Mouse (Mus musculus) liver, embryonic 16.5 days (tissue): ENCODE measurements around the gene Gnl2. TPM values are rescaled to one million over a fixed set of nuclear protein-coding genes. Genes with fewer than 3 reads are reported as not detected.
A peak's percentile ranks its signal among the peaks of the same experiment; 100 is the strongest.

Experiments used
- ATAC-seq: fragments of 200-750 bp; cut with Nextera tagmentation; 2 replicates; pipeline ENCODE4 v1.8.0; 2017; ENCODE audit warnings: low read depth, mild to moderate bottlenecking, moderate number of reproducible peaks, moderate library complexity
- H3K27ac ChIP-seq: fragments of 300-500 bp; sonication (generic); 2 replicates; pipeline ENCODE4 v1.5.1; 2014; ENCODE audit warnings: mild to moderate bottlenecking, low read length
- H3K27me3 ChIP-seq: fragments of 300-500 bp; sonication (generic); 2 replicates; pipeline ENCODE4 v1.6.1; 2014; ENCODE audit warnings: low read depth, low read length, mixed read lengths; ENCODE audit not compliant: control insufficient read depth, insufficient read depth
- H3K36me3 ChIP-seq: fragments of 300-500 bp; sonication (generic); 2 replicates; pipeline ENCODE4 v1.6.1; 2014; ENCODE audit warnings: mild to moderate bottlenecking; ENCODE audit not compliant: control insufficient read depth, insufficient read depth
- H3K4me1 ChIP-seq: fragments of 300-500 bp; sonication (generic); 2 replicates; pipeline ENCODE4 v1.6.1; 2014; ENCODE audit warnings: low read depth, low read length, mixed read lengths; ENCODE audit not compliant: control insufficient read depth
- H3K4me2 ChIP-seq: fragments of 300-500 bp; sonication (generic); 2 replicates; pipeline ENCODE4 v1.6.1; 2014; ENCODE audit warnings: low read depth, low read length, mixed read lengths
- H3K4me3 ChIP-seq: fragments of 300-500 bp; sonication (generic); 2 replicates; pipeline ENCODE4 v1.5.1; 2014; ENCODE audit warnings: low read depth, mild to moderate bottlenecking, low read length
- H3K9ac ChIP-seq: fragments of 300-500 bp; sonication (generic); 2 replicates; pipeline ENCODE4 v1.6.1; 2014; ENCODE audit warnings: low read depth, low read length
- H3K9me3 ChIP-seq: fragments of 300-500 bp; sonication (generic); replicated peaks from 2 replicates; pipeline ENCODE4 v1.6.1; 2016; ENCODE audit warnings: low read length; ENCODE audit not compliant: control insufficient read depth
- WGBS: fragments of 180-500 bp; shearing (Covaris S2); extraction: QIAGEN DNeasy Blood & Tissue Kit; methylation state at CpG from one replicate; pipeline ENCODE4 v1.1.7; 2014; ENCODE audit not compliant: insufficient replicate concordance; 5-methylcytosine and 5-hydroxymethylcytosine counted together
- polyA plus RNA-seq: library from polyadenylated mRNA; unstranded; fragments of >200 nt; fragmentation: Nextera tagmentation; extraction: Ambion mirVana; gene quantifications from 2 replicates; pipeline ENCODE4 v1.2.1, GENCODE M21; 2015

Gene Gnl2
- polyA plus RNA-seq, 1 experiment from 2014 or later, result 30.1 TPM

DNA sequence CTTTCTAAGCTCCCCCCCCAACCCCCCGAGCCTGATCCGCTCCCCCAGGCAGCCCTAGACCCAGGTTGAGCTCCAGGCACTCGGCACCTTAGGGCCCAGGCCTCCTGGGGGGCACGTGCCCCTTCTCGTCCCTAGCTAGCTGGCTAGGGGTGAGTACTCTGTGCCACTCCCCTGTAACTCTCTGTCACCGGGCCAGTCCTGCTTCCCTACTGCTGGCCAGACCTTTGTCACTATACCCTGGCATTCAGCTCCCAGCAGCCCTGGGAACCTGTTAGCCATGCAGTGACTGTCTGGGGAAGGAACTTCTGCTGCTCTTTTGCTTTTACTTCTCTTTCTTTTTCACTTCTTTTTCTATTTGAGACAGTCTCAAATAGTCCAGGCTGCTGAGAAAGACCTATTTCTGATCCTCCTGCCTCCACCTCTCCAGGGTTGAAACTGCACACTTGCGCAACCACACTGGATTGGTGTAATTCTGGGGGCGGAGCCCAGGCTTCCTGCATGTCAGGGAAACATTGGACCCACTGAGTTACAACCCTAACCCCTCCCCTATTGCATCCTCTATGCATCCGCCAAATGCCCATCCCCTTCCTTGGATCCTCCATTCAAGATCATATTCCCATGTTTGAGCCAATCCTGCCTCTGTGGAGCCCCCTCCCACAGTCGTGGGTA is 18.8 kb upstream of the Gnl2 start:
- no peaks in the 10 kb centered on the region for H3K27me3 ChIP-seq
- no peak overlapping the region for H3K4me3 ChIP-seq
- 44% methylated on average over 10 of the region's 10 CpGs for WGBS
- ATAC-seq, result peak; percentile 67
- no peak overlapping the region for H3K4me2 ChIP-seq
- H3K9me3 ChIP-seq, result no peaks in the 10 kb centered on the region
- no peak overlapping the region for H3K9ac ChIP-seq
- no peaks in the 10 kb centered on the region for H3K4me1 ChIP-seq
- H3K27ac ChIP-seq, result no peak overlapping the region
- no peaks in the 10 kb centered on the region for H3K36me3 ChIP-seq

DNA sequence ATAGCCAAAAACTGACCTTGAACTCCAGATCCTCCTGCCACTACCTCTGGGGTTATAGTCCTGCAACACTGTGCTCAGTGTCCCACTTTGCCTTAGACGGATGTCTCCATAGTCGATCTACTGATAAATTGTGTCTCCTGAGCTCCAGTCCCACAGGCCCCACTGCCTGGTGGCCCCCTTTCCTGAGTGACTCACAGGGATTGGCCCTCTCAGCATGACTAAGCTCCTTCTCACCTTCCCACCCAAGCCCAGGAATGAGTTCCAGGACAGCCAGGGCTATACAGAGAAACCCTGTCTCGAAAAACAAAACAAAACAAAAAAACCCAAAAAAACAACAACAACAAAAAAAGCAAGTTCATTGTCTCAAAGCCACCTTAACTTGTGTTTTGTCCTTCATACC is 16.8 kb upstream of the Gnl2 start:
- no peak for ATAC-seq
- H3K4me2 ChIP-seq, result no peak overlapping the region
- H3K27ac ChIP-seq, result no peak overlapping the region
- 56% methylated on average over 3 of the region's 3 CpGs for WGBS
- H3K27me3 ChIP-seq, result peaks cover under 1% of the 10 kb centered on the region
- H3K4me3 ChIP-seq, result no peak overlapping the region
- H3K4me1 ChIP-seq, result no peaks in the 10 kb centered on the region
- no peaks in the 10 kb centered on the region for H3K9me3 ChIP-seq
- H3K36me3 ChIP-seq, result no peaks in the 10 kb centered on the region
- H3K9ac ChIP-seq, result no peak overlapping the region

DNA sequence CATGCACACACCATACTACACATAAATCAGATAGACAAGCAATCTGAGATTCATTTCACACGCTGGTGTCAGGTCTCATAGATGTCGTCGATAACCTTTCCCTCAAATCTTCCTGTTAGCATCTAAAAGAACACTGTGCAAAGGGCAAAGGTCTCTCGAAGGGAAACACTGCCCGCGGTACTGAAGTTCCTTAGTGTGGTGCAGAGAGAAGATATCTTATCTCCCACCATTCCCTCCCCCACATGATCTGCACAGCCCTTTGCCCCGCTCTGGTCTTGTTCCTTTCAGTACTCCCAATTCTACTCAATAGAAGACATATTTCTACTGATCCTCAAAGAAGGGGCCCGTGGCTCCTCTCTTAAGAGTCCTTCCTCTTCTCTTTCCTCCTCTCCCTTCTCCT is 13.4 kb upstream of the Gnl2 start:
- Histone ChIP-seq H3K27ac (no peak overlapping the region), H3K9me3 (no peaks in the 10 kb centered on the region), H3K4me3 (no peak overlapping the region), H3K4me2 (no peak overlapping the region), H3K9ac (no peak overlapping the region), H3K4me1 (no peaks in the 10 kb centered on the region), H3K36me3 (no peaks in the 10 kb centered on the region), H3K27me3 (peaks cover 21% of the 10 kb centered on the region)
- 19% methylated on average over 8 of the region's 8 CpGs for WGBS
- no peak for ATAC-seq

- no peak overlapping the region for H3K27ac ChIP-seq
- H3K4me3 ChIP-seq, result no peak overlapping the region
- H3K36me3 ChIP-seq, result no peaks in the 10 kb centered on the region
- ATAC-seq, result no peak
- 35% methylated on average over 12 of the region's 12 CpGs for WGBS
- peaks cover 25% of the 10 kb centered on the region for H3K27me3 ChIP-seq
- no peak overlapping the region for H3K9ac ChIP-seq
- no peaks in the 10 kb centered on the region for H3K9me3 ChIP-seq
- no peaks in the 10 kb centered on the region for H3K4me1 ChIP-seq
- no peak overlapping the region for H3K4me2 ChIP-seq
Observed at GRCm38 (mm10) chr4:125004886-125005285, 11.5 kb upstream of the Gnl2 start.

GRCm38 (mm10) chr4:125007460-125007859 is 8.9 kb upstream of the Gnl2 start:
- Histone ChIP-seq H3K4me2 (no peak overlapping the region), H3K27ac (no peak overlapping the region), H3K4me1 (no peaks in the 10 kb centered on the region), H3K36me3 (no peaks in the 10 kb centered on the region), H3K9ac (no peak overlapping the region), H3K9me3 (no peaks in the 10 kb centered on the region), H3K4me3 (no peak overlapping the region), H3K27me3 (peaks cover 25% of the 10 kb centered on the region)
- no peak for ATAC-seq
- WGBS, result 29% methylated on average over 15 of the region's 15 CpGs

- Histone ChIP-seq H3K4me1 (no peaks in the 10 kb centered on the region), H3K9ac (no peak overlapping the region), H3K4me3 (no peak overlapping the region), H3K36me3 (no peaks in the 10 kb centered on the region), H3K4me2 (no peak overlapping the region), H3K9me3 (no peaks in the 10 kb centered on the region), H3K27ac (no peak overlapping the region), H3K27me3 (peaks cover 25% of the 10 kb centered on the region)
- 51% methylated on average over 6 of the region's 6 CpGs for WGBS
- ATAC-seq, result no peak
Observed at GRCm38 (mm10) chr4:125008220-125008619, 8.2 kb upstream of the Gnl2 start.

DNA sequence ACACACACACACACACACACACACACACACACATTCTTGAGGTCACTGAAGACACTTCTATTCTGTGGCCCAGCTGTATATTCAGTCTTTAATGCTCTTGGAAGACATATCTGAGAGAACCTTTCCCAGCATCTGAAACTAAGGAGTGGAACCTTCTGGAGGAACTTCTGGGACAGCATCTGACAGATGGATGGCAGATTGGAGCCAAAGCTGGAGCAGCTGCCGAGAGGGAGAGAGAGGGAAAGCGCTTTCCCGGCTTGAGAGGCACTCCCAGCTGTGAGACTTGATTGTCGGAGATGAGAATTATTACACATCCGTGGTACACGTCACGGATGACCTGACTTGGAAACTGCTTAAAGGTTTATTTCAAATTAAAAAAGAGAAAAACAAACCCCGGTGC is 7.7 kb upstream of the Gnl2 start:
- Histone ChIP-seq H3K9me3 (no peaks in the 10 kb centered on the region), H3K4me2 (no peak overlapping the region), H3K36me3 (no peaks in the 10 kb centered on the region), H3K27me3 (peaks cover 25% of the 10 kb centered on the region), H3K4me3 (no peak overlapping the region), H3K27ac (no peak overlapping the region), H3K4me1 (no peaks in the 10 kb centered on the region), H3K9ac (no peak overlapping the region)
- 51% methylated on average over 8 of the region's 8 CpGs for WGBS
- no peak for ATAC-seq

DNA sequence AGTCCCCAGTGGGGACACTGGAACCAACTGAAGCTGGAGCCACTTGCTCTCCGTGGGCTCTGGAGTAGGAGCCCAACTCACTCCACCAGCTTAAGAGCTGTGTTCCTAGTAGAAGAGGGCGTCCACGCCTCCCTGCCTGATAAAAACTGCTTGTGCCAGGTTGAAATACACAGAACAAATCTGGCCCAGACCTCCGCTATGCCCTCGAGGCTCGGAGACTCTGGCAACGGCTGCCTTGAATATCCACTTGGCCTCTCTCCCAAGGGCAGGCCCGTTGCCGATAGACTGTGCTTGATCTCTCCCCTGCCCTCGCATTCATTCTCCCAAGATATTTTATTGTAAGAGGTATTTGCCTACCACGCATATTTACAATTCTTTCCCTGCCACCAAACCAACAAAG is 1.0 kb downstream of the Gnl2 start:
- H3K4me1 ChIP-seq, result no peaks in the 10 kb centered on the region
- no peak for ATAC-seq
- no peak overlapping the region for H3K4me2 ChIP-seq
- no peak overlapping the region for H3K4me3 ChIP-seq
- WGBS, result 68% methylated on average over 11 of the region's 11 CpGs
- no peaks in the 10 kb centered on the region for H3K27me3 ChIP-seq
- H3K36me3 ChIP-seq, result no peaks in the 10 kb centered on the region
- no peaks in the 10 kb centered on the region for H3K9me3 ChIP-seq
- no peak overlapping the region for H3K27ac ChIP-seq
- H3K9ac ChIP-seq, result no peak overlapping the region

DNA sequence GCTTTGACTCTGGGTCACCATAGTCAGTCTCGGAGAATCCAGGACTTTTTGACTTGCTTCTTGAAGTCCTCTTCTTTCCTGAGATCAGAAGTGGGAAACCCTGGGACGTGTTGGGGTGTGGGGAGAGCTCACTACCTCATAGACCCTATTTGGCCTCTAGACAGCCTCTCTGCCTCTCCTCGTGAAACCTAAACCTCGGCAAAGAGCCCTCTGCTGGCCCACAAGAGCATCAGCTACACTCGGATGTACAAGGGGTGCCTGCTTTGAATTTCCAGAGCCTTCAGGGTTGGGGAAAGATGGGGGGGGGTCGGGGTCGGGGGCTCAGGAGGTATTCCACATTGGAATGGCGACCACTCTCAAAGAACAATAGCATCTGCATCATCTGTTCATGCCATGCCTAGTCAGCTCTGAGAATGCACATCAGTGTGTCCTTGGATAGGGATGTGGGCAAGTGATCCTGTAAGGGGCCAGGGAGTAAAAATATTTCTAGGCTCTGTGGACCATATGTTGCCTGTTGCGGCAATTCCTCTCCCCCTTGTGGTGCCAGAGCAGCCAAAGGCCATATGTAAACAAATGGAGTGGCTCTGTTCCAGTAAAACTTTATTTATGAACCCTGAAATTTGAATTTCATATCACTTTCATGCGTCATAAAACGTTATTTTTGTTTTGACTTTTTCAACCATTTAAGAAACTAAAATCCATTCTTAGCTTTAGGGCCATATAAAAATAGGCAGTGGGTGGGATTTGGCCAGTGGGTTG is 4.6 kb downstream of the Gnl2 start:
- no peaks in the 10 kb centered on the region for H3K36me3 ChIP-seq
- no peaks in the 10 kb centered on the region for H3K4me1 ChIP-seq
- no peak overlapping the region for H3K9ac ChIP-seq
- no peak overlapping the region for H3K4me3 ChIP-seq
- no peak overlapping the region for H3K4me2 ChIP-seq
- H3K9me3 ChIP-seq, result no peaks in the 10 kb centered on the region
- WGBS, result 23% methylated on average over 11 of the region's 11 CpGs
- no peak overlapping the region for H3K27ac ChIP-seq
- no peak for ATAC-seq
- no peaks in the 10 kb centered on the region for H3K27me3 ChIP-seq
